Mouse (Mus musculus) testis, adult 2 months (tissue): ENCODE data around the gene Olfr291.

ENCODE experiments used
- CTCF ChIP-seq: fragments of 200-500 bp; IDR thresholded peaks from 2 replicates; pipeline ENCODE4 v1.5.1; 2012; ENCODE audit warnings: low read depth, mild to moderate bottlenecking, inconsistent platforms, low read length, moderate library complexity; ENCODE audit not compliant: control insufficient read depth, insufficient read depth, insufficient replicate concordance
- POLR2A ChIP-seq: fragments of 200-500 bp; IDR thresholded peaks from 2 replicates; pipeline ENCODE4 v1.6.1; 2012; ENCODE audit warnings: low read depth, mild to moderate bottlenecking, inconsistent platforms, low read length, moderate library complexity; ENCODE audit not compliant: control insufficient read depth

GRCm38 (mm10) chr7:84806159-84806558, 47.2 kb upstream of the Olfr291 start:
- TF ChIP-seq CTCF (no peak), POLR2A (no peak)
